Mouse (Mus musculus): ENCODE measurements around the gene Cldn8.

Gene Cldn8

GRCm38 (mm10) chr16:88563045-88563913 lies at the start of gene Cldn8:
Gene Cldn8, minus strand, starts transcription at chr16:88563183.
- no peak for ATAC-seq (ENCODE audit: insufficient number of reproducible peaks, low FRiP score, low TSS enrichment)

GRCm38 (mm10) chr16:88612712-88613111 lies 49.7 kb upstream of the Cldn8 start:
- ATAC-seq (ENCODE audit: insufficient number of reproducible peaks, low FRiP score, low TSS enrichment): no peak

DNA sequence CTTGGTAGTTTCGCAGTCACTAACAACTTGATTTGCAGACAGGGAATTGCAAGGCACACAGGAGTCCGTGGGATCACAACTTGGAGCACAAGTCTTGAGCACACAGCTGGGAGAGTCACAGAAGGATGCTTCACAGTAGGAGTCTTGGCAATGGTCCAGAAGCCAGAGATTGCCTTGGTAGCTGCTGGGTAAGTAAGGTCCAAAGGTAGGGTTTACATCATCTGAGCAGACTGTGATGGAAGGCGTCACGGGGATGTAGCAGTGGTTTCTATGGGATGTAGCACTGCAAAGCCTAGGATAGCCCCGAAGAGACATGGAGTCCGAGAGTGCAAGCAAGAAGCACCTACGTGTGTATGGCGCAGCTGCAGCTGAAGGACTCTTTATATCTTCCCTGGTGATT lies 48.9 kb upstream of the Cldn8 start, which contains the start of gene Krtap24-1:
Gene Krtap24-1, minus strand, starts transcription at position 358 of the 400 bp plus-strand sequence.
- no peak for ATAC-seq (ENCODE audit: insufficient number of reproducible peaks, low FRiP score, low TSS enrichment)

- ATAC-seq (ENCODE audit: insufficient number of reproducible peaks, low FRiP score, low TSS enrichment): no peak
These were observed 41.6 kb upstream of the Cldn8 start for GRCm38 (mm10) chr16:88604570-88604969.

GRCm38 (mm10) chr16:88602464-88602863 lies 39.5 kb upstream of the Cldn8 start:
- ATAC-seq (ENCODE audit: insufficient number of reproducible peaks, low FRiP score, low TSS enrichment): no peak

DNA sequence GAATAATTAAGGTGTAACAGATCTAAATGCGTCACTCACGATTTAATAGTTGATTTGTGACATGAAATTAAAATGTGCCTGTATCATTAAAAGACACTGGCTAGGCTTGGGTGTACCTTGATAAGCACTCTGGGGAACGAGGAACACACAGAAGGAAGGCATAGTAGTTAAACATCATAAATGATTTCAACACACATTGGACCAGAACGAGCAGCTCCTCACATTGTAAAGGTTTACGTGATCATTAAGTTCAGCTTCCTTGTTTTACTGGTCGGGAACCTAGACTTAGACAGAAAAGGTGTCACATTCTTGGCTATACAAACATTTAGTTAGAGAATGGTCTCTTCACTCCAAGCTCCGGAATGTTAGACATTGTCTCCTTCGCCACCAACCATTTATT lies 37.3 kb upstream of the Cldn8 start:
- ATAC-seq (ENCODE audit: insufficient number of reproducible peaks, low FRiP score, low TSS enrichment): no peak

DNA sequence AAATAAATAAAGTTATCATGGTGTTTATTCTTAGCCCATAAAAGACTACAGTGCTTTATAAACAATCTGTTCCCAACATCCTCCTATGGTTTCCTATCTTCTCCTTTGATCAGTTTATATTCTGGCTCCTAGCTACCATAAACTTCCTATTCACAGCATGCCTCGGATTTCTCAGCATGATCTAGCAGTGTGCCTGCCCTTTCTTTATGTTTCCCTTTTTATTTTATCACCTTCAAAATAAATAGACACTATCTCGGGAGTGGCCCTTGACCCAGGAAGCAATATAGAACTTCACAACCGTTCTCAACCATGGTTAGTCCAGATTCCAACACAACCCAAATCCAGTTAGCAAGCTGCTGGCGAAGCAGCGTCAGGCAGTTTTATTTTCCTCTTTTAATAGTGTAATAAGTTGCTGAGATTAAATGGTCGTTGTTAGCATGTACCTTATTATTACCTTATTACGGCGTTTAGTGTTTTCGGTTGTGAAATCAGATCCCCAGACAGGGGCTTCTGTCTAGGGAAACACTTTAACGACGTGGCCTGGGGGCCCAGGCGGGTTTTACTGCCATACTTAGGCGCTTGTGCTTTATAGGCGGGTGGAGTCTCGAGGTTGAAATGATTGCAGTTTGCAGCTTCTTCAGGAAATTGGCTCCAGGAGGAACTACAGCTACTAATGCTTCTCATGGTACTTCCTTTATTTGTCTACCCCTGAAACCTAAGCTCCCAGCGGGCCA lies 36.7 kb upstream of the Cldn8 start:
- ATAC-seq (ENCODE audit: insufficient number of reproducible peaks, low FRiP score, low TSS enrichment): no peak

GRCm38 (mm10) chr16:88592758-88593157 lies 29.8 kb upstream of the Cldn8 start:
- no peak for ATAC-seq (ENCODE audit: insufficient number of reproducible peaks, low FRiP score, low TSS enrichment)

GRCm38 (mm10) chr16:88583338-88583737 lies 20.4 kb upstream of the Cldn8 start:
- ATAC-seq (ENCODE audit: insufficient number of reproducible peaks, low FRiP score, low TSS enrichment): no peak

- ATAC-seq (ENCODE audit: insufficient number of reproducible peaks, low FRiP score, low TSS enrichment): no peak
These were observed 13.1 kb upstream of the Cldn8 start for GRCm38 (mm10) chr16:88575885-88576679.

- ATAC-seq (ENCODE audit: insufficient number of reproducible peaks, low FRiP score, low TSS enrichment): no peak
These were observed 10.0 kb upstream of the Cldn8 start for GRCm38 (mm10) chr16:88572904-88573404.

DNA sequence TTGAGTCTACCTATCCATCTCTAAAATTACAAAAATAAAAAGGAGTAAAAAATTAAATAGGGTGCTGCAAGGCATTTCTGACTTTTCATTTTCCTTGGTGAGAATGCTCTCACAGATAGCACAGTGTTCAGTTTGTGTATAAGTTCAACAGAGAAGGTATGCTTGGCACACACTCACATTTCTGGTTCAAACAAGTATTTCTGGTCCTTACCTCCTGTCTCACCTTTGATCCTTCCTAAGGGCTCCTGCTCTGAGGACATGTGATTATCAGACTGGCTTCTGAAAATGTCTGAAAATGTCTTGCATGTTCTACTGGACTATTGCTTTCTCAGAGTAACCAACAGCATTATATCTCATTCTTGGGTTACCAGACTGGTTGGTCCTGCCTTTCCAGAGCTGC lies 7.2 kb upstream of the Cldn8 start:
- no peak for ATAC-seq (ENCODE audit: insufficient number of reproducible peaks, low FRiP score, low TSS enrichment)

GRCm38 (mm10) chr16:88569732-88570131 lies 6.7 kb upstream of the Cldn8 start:
- ATAC-seq (ENCODE audit: insufficient number of reproducible peaks, low FRiP score, low TSS enrichment): no peak

- no peak for ATAC-seq (ENCODE audit: insufficient number of reproducible peaks, low FRiP score, low TSS enrichment)
These were observed 6.1 kb upstream of the Cldn8 start for GRCm38 (mm10) chr16:88569096-88569495.

GRCm38 (mm10) chr16:88561617-88562164 lies 1.3 kb downstream of the Cldn8 start:
- no peak for ATAC-seq (ENCODE audit: insufficient number of reproducible peaks, low FRiP score, low TSS enrichment)

DNA sequence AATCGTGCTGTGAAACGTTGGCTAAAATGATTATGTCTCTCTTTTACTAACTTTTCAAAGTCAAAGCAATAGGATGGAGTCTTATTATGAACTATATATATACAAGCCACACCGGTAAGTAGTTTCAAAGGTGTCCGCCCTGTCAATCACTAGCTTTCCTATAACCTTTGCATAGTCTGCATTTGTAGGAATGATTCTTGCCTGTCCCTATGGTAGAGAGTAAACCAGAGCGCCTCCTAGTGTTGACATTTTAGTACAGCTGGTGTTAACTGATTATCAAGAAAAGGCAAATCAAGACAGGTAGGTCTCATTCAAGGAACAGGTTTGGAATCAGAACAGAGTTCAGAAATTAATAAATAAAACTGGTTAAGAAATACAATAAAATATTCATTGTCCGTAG lies 20.5 kb downstream of the Cldn8 start:
- no peak for ATAC-seq (ENCODE audit: insufficient number of reproducible peaks, low FRiP score, low TSS enrichment)

DNA sequence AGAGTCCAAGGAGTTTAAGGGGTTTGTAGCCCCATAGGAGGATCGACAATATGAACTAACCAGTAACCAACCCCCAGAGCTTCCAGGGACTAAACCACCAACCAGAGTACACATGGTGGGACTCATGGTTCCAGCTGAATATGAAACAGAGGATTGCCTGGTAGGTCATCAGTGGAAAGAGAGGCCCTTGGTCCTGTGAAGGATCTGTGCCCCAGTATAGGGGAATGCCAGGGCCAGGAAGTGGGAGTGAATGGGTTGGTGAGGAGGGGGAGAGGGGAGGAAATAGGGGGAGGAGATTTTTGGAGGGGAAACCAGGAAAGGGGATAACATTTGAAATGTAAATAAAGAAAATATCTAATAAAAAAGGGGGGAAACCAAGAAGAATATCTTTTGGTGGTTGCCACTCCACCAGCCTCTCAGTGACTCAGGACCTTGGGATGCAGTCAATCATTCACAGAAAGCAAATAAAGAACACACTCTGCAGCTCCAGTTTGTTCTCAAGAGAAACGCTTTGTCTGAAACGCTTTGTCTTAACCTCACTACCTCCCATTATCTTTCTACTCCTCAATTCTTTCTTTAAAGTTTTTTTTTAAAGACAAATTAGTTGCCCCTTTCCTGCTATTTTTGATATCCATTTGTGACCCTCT lies 23.0 kb downstream of the Cldn8 start:
- ATAC-seq (ENCODE audit: insufficient number of reproducible peaks, low FRiP score, low TSS enrichment): no peak

DNA sequence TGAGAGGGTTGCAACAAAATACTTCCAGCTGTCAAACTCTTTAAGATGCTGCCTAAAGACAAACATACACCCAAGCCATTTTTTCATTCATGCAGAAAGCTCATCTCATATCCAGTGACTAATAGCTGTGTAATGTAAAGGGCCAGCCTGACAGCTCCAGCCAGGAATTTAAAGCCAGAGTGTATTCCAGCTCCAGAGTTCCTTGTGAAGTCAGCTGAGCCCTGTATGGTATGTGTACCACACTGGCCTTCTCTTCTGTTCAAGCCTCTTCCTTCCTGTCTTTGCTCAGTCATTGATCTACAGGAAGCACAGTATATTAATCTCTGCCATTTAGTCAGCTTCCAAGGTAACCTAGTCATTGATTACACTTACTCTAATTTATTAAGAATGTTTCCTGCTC lies 51.6 kb downstream of the Cldn8 start:
- no peak for ATAC-seq (ENCODE audit: insufficient number of reproducible peaks, low FRiP score, low TSS enrichment)
